Mouse (Mus musculus) left cerebral cortex, adult 2 months (tissue): ENCODE data around the gene Ckmt2. TPM values are rescaled to one million over a fixed set of nuclear protein-coding genes. Genes with fewer than 3 reads are reported as not detected.

Source experiments
- DNase-seq, 2 experiments: peaks; one replicate each; pipeline ENCODE4 v3.0.0; 2021 to 2022; ENCODE audit warnings: low spot score in 2 of 2, mixed read lengths in 1 of 2; ENCODE audit errors: extremely low spot score in 1 of 2
- H3K27ac ChIP-seq: fragments of 200-600 bp; 2 replicates; pipeline ENCODE4 v1.8.1; 2022
- H3K4me3 ChIP-seq: fragments of 200-600 bp; 2 replicates; pipeline ENCODE4 v1.8.1; 2022
- CTCF ChIP-seq: fragments of 200-600 bp; IDR thresholded peaks from 2 replicates; pipeline ENCODE4 v1.8.1; 2022; ENCODE audit warnings: antibody characterized with exemption, mild to moderate bottlenecking, moderate library complexity
- intact Hi-C: fragments of 180-260 bp; cut with DNase I; formaldehyde crosslinking; loops from one replicate; pipeline ENCODE4 v1.15.1; 2025
- long read RNA-seq, 2 experiments: library from polyadenylated mRNA; stranded (forward); transcript quantifications; one replicate each; pipeline ENCODE4 v2.0.0; 2021; ENCODE audit warnings: borderline mapping rate in 2 of 2
- total RNA-seq, 2 experiments: library from RNA; stranded (reverse); gene quantifications; 2 replicates each; pipeline ENCODE4 v1.2.3; 2021

The Ckmt2 gene
- total RNA-seq: not detected
- long read RNA-seq, experiment 1: 0 reads
- long read RNA-seq, experiment 2, partial matches to known transcripts: 0 of 1 reads
- long read RNA-seq, experiment 2, other reads (novel, unspliced or antisense): 1 of 1 reads

GRCm38 (mm10) chr13:91876741-91877349, at the start of gene Ckmt2:
Ckmt2 (minus strand) TSS chr13:91876885.
- H3K4me3 ChIP-seq: no peak within 1 kb of the TSS
- intact Hi-C loops: no loop called here
- no peak for DNase-seq
- TF ChIP-seq CTCF: no peak
- H3K27ac ChIP-seq: peak within 1 kb of the TSS; percentile 11; the same call in 1 of the 2 replicates

- DNase-seq: no peak
- no peak for TF ChIP-seq CTCF
- intact Hi-C loops: no loop called here
- H3K27ac ChIP-seq: no peak overlapping the region
- no peak overlapping the region for H3K4me3 ChIP-seq
Observed at GRCm38 (mm10) chr13:91921010-91921409, 44.3 kb upstream of the Ckmt2 start.

- no peak overlapping the region for H3K27ac ChIP-seq
- no peak for TF ChIP-seq CTCF
- DNase-seq: no peak
- intact Hi-C loops: no loop called here
- no peak overlapping the region for H3K4me3 ChIP-seq
Observed at GRCm38 (mm10) chr13:91918764-91919163, 42.1 kb upstream of the Ckmt2 start.

GRCm38 (mm10) chr13:91917835-91918234, 41.1 kb upstream of the Ckmt2 start:
- DNase-seq: no peak
- intact Hi-C loops: no loop called here
- TF ChIP-seq CTCF: no peak

GRCm38 (mm10) chr13:91916308-91916707, 39.6 kb upstream of the Ckmt2 start:
- intact Hi-C loops: no loop called here
- Histone ChIP-seq H3K27ac (peak overlapping the region; percentile 45), H3K4me3 (no peak overlapping the region)
- no peak for DNase-seq
- no peak for TF ChIP-seq CTCF

More at GRCm38 (mm10) chr13:91917835-91918234, 41.1 kb upstream of the Ckmt2 start:
- H3K27ac ChIP-seq: no peak overlapping the region
- no peak overlapping the region for H3K4me3 ChIP-seq

- intact Hi-C loops: no loop called here
- peak; percentile 42 to 48 for DNase-seq
- H3K27ac ChIP-seq: peak overlapping the region; percentile 45
Observed at GRCm38 (mm10) chr13:91915582-91916239, 39.0 kb upstream of the Ckmt2 start.

GRCm38 (mm10) chr13:91915192-91915581, 38.5 kb upstream of the Ckmt2 start:
- Histone ChIP-seq H3K4me3 (no peak overlapping the region), H3K27ac (peak overlapping the region; percentile 45; the same call in 1 of the 2 replicates)
- intact Hi-C loops: no loop called here
- DNase-seq: no peak
- no peak for TF ChIP-seq CTCF

More at GRCm38 (mm10) chr13:91915582-91916239, 39.0 kb upstream of the Ckmt2 start:
- peak; percentile 14 for TF ChIP-seq CTCF
- H3K4me3 ChIP-seq: no peak overlapping the region

GRCm38 (mm10) chr13:91911652-91912051, 35.0 kb upstream of the Ckmt2 start:
- no peak for TF ChIP-seq CTCF
- no peak for DNase-seq
- intact Hi-C loops: loop anchor here (5.0 kb wide), 1 partner anchor 571 kb away; the partner anchor contains the start of gene Fam151b

GRCm38 (mm10) chr13:91911211-91911610, 34.5 kb upstream of the Ckmt2 start:
- TF ChIP-seq CTCF: no peak
- intact Hi-C loops: loop anchor here (5.0 kb wide), 1 partner anchor 571 kb away; the partner anchor contains the start of gene Fam151b
- H3K4me3 ChIP-seq: no peak overlapping the region

More at GRCm38 (mm10) chr13:91911652-91912051, 35.0 kb upstream of the Ckmt2 start:
- no peak overlapping the region for H3K27ac ChIP-seq
- H3K4me3 ChIP-seq: no peak overlapping the region

GRCm38 (mm10) chr13:91908202-91908980, 31.7 kb upstream of the Ckmt2 start:
- peak; percentile 77 to 78 for DNase-seq
- intact Hi-C loops: loop anchor here (1.0 to 2.0 kb wide), 2 partner anchors 222 to 429 kb away; partner anchors contain the start of gene Rasgrf2
- peak; percentile 98 for TF ChIP-seq CTCF
- H3K27ac ChIP-seq: no peak overlapping the region
- no peak overlapping the region for H3K4me3 ChIP-seq

More at GRCm38 (mm10) chr13:91911211-91911610, 34.5 kb upstream of the Ckmt2 start:
- DNase-seq: no peak
- no peak overlapping the region for H3K27ac ChIP-seq

GRCm38 (mm10) chr13:91906338-91906737, 29.7 kb upstream of the Ckmt2 start:
- TF ChIP-seq CTCF: no peak
- no peak for DNase-seq
- intact Hi-C loops: no loop called here
- Histone ChIP-seq H3K4me3 (no peak overlapping the region), H3K27ac (no peak overlapping the region)
